Mouse (Mus musculus): ENCODE measurements at regions not wholly inside any gene's neighbourhood (a gene's known extent, or its start where the extent isn't known, plus 50 kb on each side); places are given as distances from the start of the nearest gene placed in this dataset.

- DNase-seq (ENCODE audit: low spot score) = no peak
Observed at GRCm38 (mm10) chr4:89400342-89400741, 89.5 kb upstream of the Cdkn2b start.

GRCm38 (mm10) chr4:89399277-89399676, 88.4 kb upstream of the Cdkn2b start:
- DNase-seq (ENCODE audit: low spot score) = no peak

GRCm38 (mm10) chr4:89396020-89396419, 85.2 kb upstream of the Cdkn2b start:
- DNase-seq (ENCODE audit: low spot score) = no peak

- DNase-seq (ENCODE audit: low spot score) = no peak
Observed at GRCm38 (mm10) chr4:89395336-89395735, 84.5 kb upstream of the Cdkn2b start.

GRCm38 (mm10) chr4:89393251-89393711, 82.4 kb upstream of the Cdkn2b start:
- no peak for DNase-seq (ENCODE audit: low spot score)

DNA sequence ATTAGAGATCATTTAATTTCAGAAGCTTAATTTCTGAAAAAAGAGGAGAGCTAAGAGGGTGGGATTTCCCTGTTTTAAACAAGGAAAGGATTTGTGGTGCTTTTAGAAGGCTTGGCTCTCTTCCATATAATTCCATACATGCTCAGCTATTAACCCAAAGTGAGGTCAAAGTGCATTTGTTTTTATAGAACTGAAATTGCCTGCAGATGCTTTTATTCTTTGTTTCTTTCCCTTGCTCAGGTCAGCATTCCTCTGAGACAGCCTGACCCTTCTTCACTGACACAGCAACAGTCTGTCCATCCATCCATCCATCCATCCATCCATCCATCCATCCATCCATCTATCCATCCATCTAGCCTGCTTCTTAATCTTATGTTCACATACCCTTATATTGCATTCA, 82.0 kb upstream of the Cdkn2b start:
- no peak for DNase-seq (ENCODE audit: low spot score)

- DNase-seq (ENCODE audit: low spot score) = no peak
Observed at GRCm38 (mm10) chr4:89391463-89392308, 80.8 kb upstream of the Cdkn2b start.

DNA sequence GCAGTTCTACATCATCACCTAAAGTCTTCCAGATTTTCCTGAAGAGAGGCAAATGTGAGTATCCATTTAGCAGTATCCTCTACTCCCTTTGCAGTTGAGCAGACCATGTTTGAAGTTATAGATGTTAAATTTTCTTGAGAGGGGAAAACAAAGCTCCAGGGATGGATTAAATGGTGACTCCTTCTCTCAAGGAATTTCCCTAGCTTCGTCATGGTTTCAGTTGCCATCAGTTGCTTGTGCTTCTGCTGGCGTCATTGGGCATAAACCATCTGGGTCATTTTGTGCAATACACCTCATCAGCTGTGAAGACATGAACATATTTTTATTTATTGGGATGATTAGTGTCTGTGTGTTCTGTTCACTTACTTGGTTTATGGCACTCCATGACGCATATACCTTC, 72.7 kb upstream of the Cdkn2b start:
- no peak for DNase-seq (ENCODE audit: low spot score)

DNA sequence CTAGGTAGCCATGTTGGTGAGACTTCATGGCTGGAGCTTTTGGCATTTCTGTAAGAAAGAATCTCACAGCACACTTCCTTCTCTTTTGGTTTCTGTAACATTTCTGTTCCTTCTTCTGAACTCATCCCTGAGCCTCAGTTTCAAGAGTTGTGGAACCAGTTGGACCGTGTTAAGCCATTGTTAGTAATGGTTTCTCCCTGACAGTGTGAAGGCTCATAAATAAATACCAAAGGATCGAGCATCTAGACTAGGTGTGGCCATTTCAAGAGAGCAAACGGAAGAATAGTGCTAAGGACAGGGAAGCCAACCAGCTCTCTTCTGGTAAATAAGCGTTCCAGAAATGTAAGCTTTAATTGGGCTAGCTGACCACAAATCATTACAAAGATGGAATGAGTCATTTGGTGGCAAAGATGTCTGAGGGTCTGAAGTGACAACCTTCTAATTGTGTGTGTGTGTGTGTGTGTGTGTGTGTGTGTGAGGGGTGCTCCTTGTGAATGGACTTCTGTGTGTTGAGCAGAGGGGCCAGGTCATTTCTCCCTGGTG, 71.7 kb upstream of the Cdkn2b start:
- no peak for DNase-seq (ENCODE audit: low spot score)

GRCm38 (mm10) chr4:89381763-89382162, 70.9 kb upstream of the Cdkn2b start:
- no peak for DNase-seq (ENCODE audit: low spot score)

DNA sequence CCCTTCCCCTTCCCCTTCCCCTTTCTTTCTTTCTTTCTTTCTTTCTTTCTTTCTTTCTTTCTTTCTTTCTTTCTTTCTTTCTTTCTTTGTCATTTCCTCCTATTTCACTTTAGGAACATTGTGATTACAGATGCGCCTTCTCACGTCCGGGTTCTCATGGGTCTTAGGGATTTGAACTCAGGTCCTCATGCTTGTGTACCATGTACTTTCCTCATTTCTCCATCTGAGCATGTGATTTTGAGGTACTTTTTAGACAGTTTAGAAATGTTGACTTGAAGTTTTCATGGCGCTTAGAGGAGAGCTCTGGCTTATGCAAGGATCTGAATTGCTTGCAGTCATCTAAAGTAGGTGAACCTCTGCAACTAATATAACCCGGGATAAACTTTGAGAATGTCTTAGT, 70.2 kb upstream of the Cdkn2b start:
- DNase-seq (ENCODE audit: low spot score) = no peak

DNA sequence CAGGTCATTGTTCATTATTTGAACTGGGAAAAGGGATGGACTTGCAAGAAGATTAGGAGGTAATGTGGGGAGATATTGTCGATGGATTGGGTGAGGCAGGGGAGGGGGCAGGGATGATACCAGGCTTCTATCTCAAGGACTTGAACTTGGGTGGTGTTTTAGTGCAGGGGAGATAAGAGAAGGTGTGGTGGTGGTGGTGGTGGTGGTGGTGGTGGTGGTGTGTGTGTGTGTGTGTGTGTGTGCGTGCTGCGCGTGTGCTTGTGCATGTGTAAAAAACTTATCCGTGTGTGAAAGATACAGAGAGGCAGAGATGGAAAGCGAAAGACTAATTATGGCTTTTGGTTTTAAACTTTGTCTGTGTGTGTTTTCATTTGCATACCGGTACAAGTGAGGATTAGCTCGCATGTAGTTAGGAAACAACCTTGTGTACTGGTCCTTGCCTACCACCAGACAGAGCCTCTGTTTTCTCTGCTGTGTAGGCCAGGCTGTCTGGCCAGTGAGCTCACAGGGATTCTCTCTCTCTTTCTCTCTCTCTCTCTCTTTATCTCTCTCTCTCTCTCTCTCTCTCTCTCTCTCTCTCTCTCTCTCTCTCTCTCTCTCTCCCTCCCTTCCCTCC, 69.6 kb upstream of the Cdkn2b start:
- DNase-seq (ENCODE audit: low spot score) = no peak

GRCm38 (mm10) chr4:89379622-89380329, 68.9 kb upstream of the Cdkn2b start:
- DNase-seq (ENCODE audit: low spot score) = no peak

GRCm38 (mm10) chr4:89372631-89373030, 61.8 kb upstream of the Cdkn2b start:
- DNase-seq (ENCODE audit: low spot score) = no peak

- no peak for DNase-seq (ENCODE audit: low spot score)
Observed at GRCm38 (mm10) chr4:89368850-89369524, 58.1 kb upstream of the Cdkn2b start.

DNA sequence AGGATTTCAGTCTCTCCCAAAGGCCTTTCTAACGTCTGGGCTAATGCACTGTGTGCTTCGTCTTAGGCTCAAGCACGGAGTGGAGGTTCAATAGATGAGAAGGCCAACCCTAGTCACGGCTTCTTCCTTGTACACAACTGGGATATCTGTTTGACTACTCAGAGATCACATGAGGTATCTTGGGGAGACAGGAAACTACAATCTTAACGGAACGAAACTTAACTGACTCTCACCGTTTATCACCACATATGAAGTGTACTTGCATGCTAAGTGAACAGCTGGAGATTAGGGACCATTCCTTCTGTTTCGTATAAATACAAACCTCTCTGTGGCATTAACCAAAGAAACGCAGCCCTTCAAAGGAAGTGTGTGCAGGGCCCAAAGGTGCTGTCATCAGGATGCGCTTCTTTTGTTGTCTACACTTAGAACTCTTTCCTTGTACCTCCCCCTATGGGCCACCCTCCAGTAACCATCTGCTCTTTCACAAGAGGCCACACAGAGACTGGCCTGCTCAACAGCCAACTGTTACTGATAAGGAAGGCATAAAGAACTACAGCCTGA, 55.8 kb upstream of the Cdkn2b start:
- no peak for DNase-seq (ENCODE audit: low spot score)

- no peak for DNase-seq (ENCODE audit: low spot score)
Observed at GRCm38 (mm10) chr4:89365875-89366274, 55.0 kb upstream of the Cdkn2b start.

DNA sequence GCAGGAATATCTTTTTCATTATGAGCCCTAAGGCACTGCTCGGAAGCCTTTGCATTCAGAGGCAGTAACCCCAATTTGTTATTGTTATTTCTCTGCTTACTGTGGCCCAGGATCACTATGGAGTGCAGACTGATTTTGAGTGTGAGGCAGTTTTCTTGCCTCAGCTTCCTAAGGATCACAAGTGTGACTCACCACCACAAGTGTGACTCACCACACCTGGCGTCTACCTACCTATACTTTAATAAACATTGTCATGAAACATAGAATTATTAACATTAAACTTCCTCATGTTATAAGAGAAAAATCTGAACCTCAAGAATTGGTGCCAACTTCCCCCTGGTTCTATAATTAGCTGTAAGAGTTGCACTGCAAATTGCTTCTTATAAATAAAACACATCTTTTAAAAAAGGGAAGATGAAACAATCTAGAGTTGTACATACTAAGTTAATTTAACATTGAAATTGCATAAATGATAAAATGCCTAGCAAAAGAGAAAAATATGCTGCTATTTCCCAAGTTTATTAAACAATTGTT, 52.4 kb upstream of the Cdkn2b start:
- no peak for DNase-seq (ENCODE audit: low spot score)

DNA sequence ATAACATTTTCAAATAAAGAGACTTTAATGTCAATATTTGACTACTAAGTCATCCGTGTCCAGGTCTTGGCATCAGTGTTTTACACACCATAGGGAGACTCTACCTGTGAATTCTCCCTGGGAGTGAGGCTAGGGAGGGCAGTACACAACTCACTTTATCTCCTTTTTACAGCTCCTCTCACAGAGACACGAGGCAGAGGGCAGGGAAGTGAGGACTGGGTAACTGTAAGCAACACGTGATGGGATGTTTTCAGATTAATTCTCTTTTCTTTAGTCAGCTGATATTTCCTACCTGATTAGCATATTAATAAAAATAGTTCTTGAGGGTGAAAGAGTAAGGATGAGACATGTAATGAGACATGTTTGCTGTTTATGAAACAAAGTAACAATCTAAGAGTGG, 51.8 kb upstream of the Cdkn2b start:
- no peak for DNase-seq (ENCODE audit: low spot score)

DNA sequence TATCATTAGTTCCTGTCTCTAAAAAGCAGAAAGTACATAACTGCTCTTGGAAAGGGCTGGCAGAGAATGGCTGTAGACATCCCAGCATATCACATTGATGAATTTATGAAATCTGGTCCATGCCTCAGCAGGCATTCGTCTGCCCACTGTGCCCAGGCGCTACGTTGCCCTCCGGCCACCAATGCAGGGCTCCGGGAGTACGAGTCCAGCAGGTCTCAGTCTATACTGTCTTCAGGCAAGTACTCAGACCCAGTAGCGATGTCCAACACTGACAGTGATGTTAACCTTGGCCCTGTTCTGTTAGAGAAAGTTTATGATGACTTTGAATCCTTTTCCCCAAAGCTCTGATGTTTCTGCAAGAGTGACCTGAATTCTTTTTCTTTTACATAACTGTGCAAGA, 50.5 kb upstream of the Cdkn2b start:
- DNase-seq (ENCODE audit: low spot score) = no peak

Data from urinary bladder, postnatal 25 days (tissue).